Mouse (Mus musculus): ENCODE measurements around the gene Carmil3. TPM values are rescaled to one million over a fixed set of nuclear protein-coding genes. Genes with fewer than 3 reads are reported as not detected.

Carmil3 gene
- polyA plus RNA-seq, 1 experiment from 2014 or later = 3.4 TPM

- peaks cover 4% of the 10 kb centered on the region for H3K36me3 ChIP-seq (ENCODE audit: control insufficient read depth, insufficient read depth, low read length)
- H3K4me2 ChIP-seq (ENCODE audit: low read depth, low read length) = no peak overlapping the region
- DNase-seq (ENCODE audit: low spot score) (no peak), ATAC-seq (ENCODE audit: low read depth) (no peak)
- H3K9me3 ChIP-seq (ENCODE audit: control insufficient read depth, low read length) = no peaks in the 10 kb centered on the region
- no peak overlapping the region for H3K4me3 ChIP-seq (ENCODE audit: low read depth, low read length)
- no peak overlapping the region for H3K9ac ChIP-seq (ENCODE audit: low read depth, low read length)
- H3K4me1 ChIP-seq (ENCODE audit: control insufficient read depth, insufficient read depth, low read length) = no peaks in the 10 kb centered on the region
- no peaks in the 10 kb centered on the region for H3K27me3 ChIP-seq (replicated peaks; ENCODE audit: control insufficient read depth, insufficient read depth, low read length)
- no peak overlapping the region for H3K27ac ChIP-seq (replicated peaks; ENCODE audit: low read depth, low read length)
Observed at GRCm38 (mm10) chr14:55554635-55555034, 64.2 kb downstream of the Carmil3 start.

- Histone ChIP-seq H3K36me3 (ENCODE audit: control insufficient read depth, insufficient read depth, low read length) (no peaks in the 10 kb centered on the region), H3K9ac (ENCODE audit: low read depth, low read length) (no peak overlapping the region), H3K27ac (replicated peaks; ENCODE audit: low read depth, low read length) (no peak overlapping the region), H3K4me3 (ENCODE audit: low read depth, low read length) (no peak overlapping the region), H3K4me2 (ENCODE audit: low read depth, low read length) (no peak overlapping the region), H3K27me3 (replicated peaks; ENCODE audit: control insufficient read depth, insufficient read depth, low read length) (no peaks in the 10 kb centered on the region), H3K4me1 (ENCODE audit: control insufficient read depth, insufficient read depth, low read length) (no peaks in the 10 kb centered on the region), H3K9me3 (ENCODE audit: control insufficient read depth, low read length) (no peaks in the 10 kb centered on the region)
- 71% methylated on average over 3 of the region's 3 CpGs for WGBS
- ATAC-seq (ENCODE audit: low read depth) (no peak), DNase-seq (ENCODE audit: low spot score) (no peak)
Observed at GRCm38 (mm10) chr14:55555788-55556187, 65.3 kb downstream of the Carmil3 start.

GRCm38 (mm10) chr14:55557003-55557402 is 66.6 kb downstream of the Carmil3 start:
- no peak for ATAC-seq (ENCODE audit: low read depth)
- H3K27me3 ChIP-seq (replicated peaks; ENCODE audit: control insufficient read depth, insufficient read depth, low read length) = no peaks in the 10 kb centered on the region
- no peak overlapping the region for H3K27ac ChIP-seq (replicated peaks; ENCODE audit: low read depth, low read length)
- H3K4me1 ChIP-seq (ENCODE audit: control insufficient read depth, insufficient read depth, low read length) = peaks cover 8% of the 10 kb centered on the region
- no peaks in the 10 kb centered on the region for H3K36me3 ChIP-seq (ENCODE audit: control insufficient read depth, insufficient read depth, low read length)
- H3K4me3 ChIP-seq (ENCODE audit: low read depth, low read length) = no peak overlapping the region
- DNase-seq (ENCODE audit: low spot score) = peak; percentile 70
- WGBS = 26% methylated on average over 5 of the region's 5 CpGs
- H3K9me3 ChIP-seq (ENCODE audit: control insufficient read depth, low read length) = no peaks in the 10 kb centered on the region
- no peak overlapping the region for H3K4me2 ChIP-seq (ENCODE audit: low read depth, low read length)
- H3K9ac ChIP-seq (ENCODE audit: low read depth, low read length) = no peak overlapping the region

- DNase-seq (ENCODE audit: low spot score) = no peak
- Histone ChIP-seq H3K27me3 (replicated peaks; ENCODE audit: control insufficient read depth, insufficient read depth, low read length) (no peaks in the 10 kb centered on the region), H3K9me3 (ENCODE audit: control insufficient read depth, low read length) (no peaks in the 10 kb centered on the region), H3K4me1 (ENCODE audit: control insufficient read depth, insufficient read depth, low read length) (peaks cover 8% of the 10 kb centered on the region), H3K27ac (replicated peaks; ENCODE audit: low read depth, low read length) (no peak overlapping the region), H3K9ac (ENCODE audit: low read depth, low read length) (no peak overlapping the region), H3K36me3 (ENCODE audit: control insufficient read depth, insufficient read depth, low read length) (no peaks in the 10 kb centered on the region), H3K4me3 (ENCODE audit: low read depth, low read length) (no peak overlapping the region), H3K4me2 (ENCODE audit: low read depth, low read length) (no peak overlapping the region)
- no peak for ATAC-seq (ENCODE audit: low read depth)
- 92% methylated on average over 3 of the region's 3 CpGs for WGBS
Observed at GRCm38 (mm10) chr14:55557587-55557986, 67.1 kb downstream of the Carmil3 start.

Other genes with a start within 250 kb of the Carmil3 start
- gene Dhrs4, start 11.9 kb upstream of the Carmil3 start, polyA plus RNA-seq (2014; fragmentation: Nextera tagmentation; extraction: Ambion mirVana) = 46.9 and 47.4 TPM in 2 replicates
- 3.7 and 5.2 TPM in 2 replicates for gene Cpne6, start 19.8 kb downstream of the Carmil3 start, polyA plus RNA-seq (2014; fragmentation: Nextera tagmentation; extraction: Ambion mirVana)
- not detected in 2 replicates for gene Nrl, start 34.3 kb downstream of the Carmil3 start, polyA plus RNA-seq (2014; fragmentation: Nextera tagmentation; extraction: Ambion mirVana)
- gene Pck2, start 49.6 kb downstream of the Carmil3 start, polyA plus RNA-seq (2014; fragmentation: Nextera tagmentation; extraction: Ambion mirVana) = 28.1 and 32.7 TPM in 2 replicates
- gene Dcaf11, start 69.4 kb downstream of the Carmil3 start, polyA plus RNA-seq (2014; fragmentation: Nextera tagmentation; extraction: Ambion mirVana) = 55.1 and 57.7 TPM in 2 replicates
- 1.1 and 1.2 TPM in 2 replicates for gene A730061H03Rik, start 69.8 kb downstream of the Carmil3 start, polyA plus RNA-seq (2014; fragmentation: Nextera tagmentation; extraction: Ambion mirVana)
- gene Fitm1, start 85.0 kb downstream of the Carmil3 start, polyA plus RNA-seq (2014; fragmentation: Nextera tagmentation; extraction: Ambion mirVana) = 36.5 and 46.9 TPM in 2 replicates
- 119 and 123 TPM in 2 replicates for gene Psme1, start 87.5 kb downstream of the Carmil3 start, polyA plus RNA-seq (2014; fragmentation: Nextera tagmentation; extraction: Ambion mirVana)
- gene Emc9, start 94.7 kb downstream of the Carmil3 start, polyA plus RNA-seq (2014; fragmentation: Nextera tagmentation; extraction: Ambion mirVana) = 9.9 and 12.6 TPM in 2 replicates
- gene Psme2, start 100.5 kb downstream of the Carmil3 start, polyA plus RNA-seq (2014; fragmentation: Nextera tagmentation; extraction: Ambion mirVana) = 249 TPM in 2 replicates
- gene Rnf31, start 101.1 kb downstream of the Carmil3 start, polyA plus RNA-seq (2014; fragmentation: Nextera tagmentation; extraction: Ambion mirVana) = 11.7 and 13.7 TPM in 2 replicates
- 10.8 and 12.1 TPM in 2 replicates for gene Irf9, start 112.9 kb downstream of the Carmil3 start, polyA plus RNA-seq (2014; fragmentation: Nextera tagmentation; extraction: Ambion mirVana)
- 2.0 and 2.3 TPM in 2 replicates for gene Rec8, start 127.4 kb downstream of the Carmil3 start, polyA plus RNA-seq (2014; fragmentation: Nextera tagmentation; extraction: Ambion mirVana)
- gene Ipo4, start 145.3 kb downstream of the Carmil3 start, polyA plus RNA-seq (2014; fragmentation: Nextera tagmentation; extraction: Ambion mirVana) = 127 and 134 TPM in 2 replicates
- 0.79 and 2.8 TPM in 2 replicates for gene Gm49378, start 147.2 kb downstream of the Carmil3 start, polyA plus RNA-seq (2014; fragmentation: Nextera tagmentation; extraction: Ambion mirVana)
- 106 and 108 TPM in 2 replicates for gene Tm9sf1, start 153.2 kb downstream of the Carmil3 start, polyA plus RNA-seq (2014; fragmentation: Nextera tagmentation; extraction: Ambion mirVana)
- gene Tssk4, start 159.5 kb downstream of the Carmil3 start, polyA plus RNA-seq (2014; fragmentation: Nextera tagmentation; extraction: Ambion mirVana) = 0.97 and 1.0 TPM in 2 replicates
- gene Mdp1, start 169.9 kb downstream of the Carmil3 start, polyA plus RNA-seq (2014; fragmentation: Nextera tagmentation; extraction: Ambion mirVana) = 42.6 and 48.3 TPM in 2 replicates
- 49.6 and 54.8 TPM in 2 replicates for gene Gmpr2, start 181.3 kb downstream of the Carmil3 start, polyA plus RNA-seq (2014; fragmentation: Nextera tagmentation; extraction: Ambion mirVana)
- gene Nedd8, start 181.5 kb downstream of the Carmil3 start, polyA plus RNA-seq (2014; fragmentation: Nextera tagmentation; extraction: Ambion mirVana) = 524 and 534 TPM in 2 replicates
- 32.2 and 36.2 TPM in 2 replicates for gene Tinf2, start 191.2 kb downstream of the Carmil3 start, polyA plus RNA-seq (2014; fragmentation: Nextera tagmentation; extraction: Ambion mirVana)
- gene Tgm1, start 223.3 kb downstream of the Carmil3 start, polyA plus RNA-seq (2014; fragmentation: Nextera tagmentation; extraction: Ambion mirVana) = 7.1 and 8.0 TPM in 2 replicates
- 20.7 and 20.9 TPM in 2 replicates for gene Rabggta, start 231.6 kb downstream of the Carmil3 start, polyA plus RNA-seq (2014; fragmentation: Nextera tagmentation; extraction: Ambion mirVana)